Comparison of ENCODE assay signal across 8 mouse cellular contexts in the genomic region with DNA sequence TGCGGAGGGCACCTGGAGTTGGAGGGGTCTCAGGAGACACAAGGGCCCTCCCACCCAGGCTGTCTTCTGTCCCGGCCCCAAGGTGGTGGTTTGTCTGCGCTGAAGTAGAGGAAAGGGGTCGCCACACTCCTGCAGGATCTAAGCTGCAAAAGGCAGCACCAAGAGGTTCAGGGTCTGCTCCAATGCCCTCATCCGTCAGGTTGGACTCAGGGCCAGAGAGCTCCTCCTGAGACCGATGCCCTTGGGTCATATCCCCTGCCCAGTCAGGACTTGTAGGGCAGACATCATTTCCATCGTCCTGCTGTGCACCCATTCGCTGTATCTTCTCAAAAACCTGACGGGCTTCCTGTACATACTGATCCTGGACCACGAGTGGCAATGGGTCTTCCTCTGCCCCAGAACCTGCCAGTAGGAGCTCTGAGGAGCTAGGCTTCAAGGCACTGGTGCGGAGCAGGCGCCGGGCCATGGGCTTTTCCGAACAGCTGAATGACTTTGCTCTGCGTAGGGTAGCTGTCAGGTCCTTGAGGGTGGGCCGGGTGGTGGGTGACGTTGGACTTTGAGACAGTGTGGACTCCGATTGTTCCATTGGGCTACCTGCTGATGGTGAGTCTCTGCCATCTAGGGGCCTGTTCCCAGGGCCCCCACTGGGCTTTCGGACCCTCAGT. TPM values are rescaled to one million over a fixed set of nuclear protein-coding genes. Genes with fewer than 3 reads are reported as not detected.
DNase-seq lines count a peak whose midpoint lies in the region; ATAC-seq and TF ChIP-seq lines count a peak whose summit lies in the region.

No protein-coding gene starts in this region.

- H3K27ac ChIP-seq in kidney, adult 2 months (ENCODE audit: insufficient read depth, low read depth, low read length): peak overlapping the region; percentile 3; the same call in 1 of the 2 replicates
- no peak overlapping the region for H3K27ac ChIP-seq in embryonic facial prominence, embryonic 14.5 days (replicated peaks; ENCODE audit: low read depth, low read length)
- no peak overlapping the region for H3K27ac ChIP-seq in intestine, embryonic 14.5 days (ENCODE audit: low read depth)
- H3K27ac ChIP-seq in midbrain, embryonic 16.5 days (ENCODE audit: low read length): no peak overlapping the region

- ATAC-seq in embryonic facial prominence, embryonic 14.5 days (ENCODE audit: low read depth): no peak
- ATAC-seq in intestine, embryonic 14.5 days (replicated peaks; ENCODE audit: low FRiP score, low TSS enrichment, low read depth): no peak
- no peak for ATAC-seq in midbrain, embryonic 16.5 days

- TF ChIP-seq CTCF in kidney, adult 2 months (conservative IDR thresholded peaks at IDR 0.05; ENCODE audit: insufficient read depth, insufficient read length, low read depth, low read length): no peak

- no peaks in the 10 kb centered on the region for H3K9me3 ChIP-seq in embryonic facial prominence, embryonic 14.5 days (ENCODE audit: control insufficient read depth, low read length)
- H3K9me3 ChIP-seq in intestine, embryonic 14.5 days (ENCODE audit: control insufficient read depth, low read length): no peaks in the 10 kb centered on the region
- no peaks in the 10 kb centered on the region for H3K9me3 ChIP-seq in midbrain, embryonic 16.5 days (replicated peaks; ENCODE audit: control insufficient read depth, low read length, poor library complexity, severe bottlenecking)

- H3K9ac ChIP-seq in embryonic facial prominence, embryonic 14.5 days (ENCODE audit: low read depth, low read length): peak overlapping the region; percentile 92
- peak overlapping the region; percentile 92 for H3K9ac ChIP-seq in intestine, embryonic 14.5 days (ENCODE audit: low read length)
- no peak overlapping the region for H3K9ac ChIP-seq in midbrain, embryonic 16.5 days (ENCODE audit: low read depth, low read length)

- H3K36me3 ChIP-seq in kidney, adult 2 months (ENCODE audit: control insufficient read depth, insufficient read depth, low read length): no peaks in the 10 kb centered on the region
- peaks cover 7% of the 10 kb centered on the region; the same call in 1 of the 2 replicates for H3K36me3 ChIP-seq in embryonic facial prominence, embryonic 14.5 days (ENCODE audit: control insufficient read depth, insufficient read depth, low read length)
- peaks cover 21% of the 10 kb centered on the region; the same call in 1 of the 2 replicates for H3K36me3 ChIP-seq in intestine, embryonic 14.5 days (ENCODE audit: control insufficient read depth, insufficient read depth, low read length)
- no peaks in the 10 kb centered on the region for H3K36me3 ChIP-seq in midbrain, embryonic 16.5 days (ENCODE audit: control insufficient read depth, insufficient read depth, low read length)

- peak overlapping the region; percentile 92 for H3K4me2 ChIP-seq in embryonic facial prominence, embryonic 14.5 days (ENCODE audit: low read depth, low read length)
- H3K4me2 ChIP-seq in intestine, embryonic 14.5 days (ENCODE audit: low read length): peak overlapping the region; percentile 94
- peak overlapping the region; percentile 16 for H3K4me2 ChIP-seq in midbrain, embryonic 16.5 days (ENCODE audit: low read length)

- H3K27me3 ChIP-seq in kidney, adult 2 months (replicated peaks; ENCODE audit: control insufficient read depth, insufficient read depth, low read length): no peaks in the 10 kb centered on the region
- no peaks in the 10 kb centered on the region for H3K27me3 ChIP-seq in embryonic facial prominence, embryonic 14.5 days (replicated peaks; ENCODE audit: control insufficient read depth, insufficient read depth, low read length)
- no peaks in the 10 kb centered on the region for H3K27me3 ChIP-seq in intestine, embryonic 14.5 days (replicated peaks; ENCODE audit: control insufficient read depth, insufficient read depth, low read length)
- H3K27me3 ChIP-seq in midbrain, embryonic 16.5 days (ENCODE audit: control insufficient read depth, insufficient read depth, low read depth, low read length): peaks cover 18% of the 10 kb centered on the region

- DNase-seq in kidney, adult 2 months: peak; percentile 31
- no peak for DNase-seq in kidney, postnatal 36 days
- DNase-seq in embryonic facial prominence, embryonic 14.5 days (ENCODE audit: low spot score): no peak
- no peak for DNase-seq in intestine, embryonic 14.5 days (ENCODE audit: low spot score)
- no peak for DNase-seq in yolk sac, embryonic 10.5 days (ENCODE audit: low spot score)
- no peak for DNase-seq in retina, embryonic 14.5 days (ENCODE audit: low spot score)
- DNase-seq in frontal cortex, adult 2 months (ENCODE audit: extremely low spot score in 1 of 2, low spot score in 1 of 2): no peak

- H3K4me3 ChIP-seq in kidney, adult 2 months (ENCODE audit: insufficient read depth, low read depth, low read length): peak overlapping the region; percentile 47
- H3K4me3 ChIP-seq in embryonic facial prominence, embryonic 14.5 days (ENCODE audit: low read depth, low read length): peak overlapping the region; percentile 67
- H3K4me3 ChIP-seq in intestine, embryonic 14.5 days (ENCODE audit: low read depth, low read length): peak overlapping the region; percentile 81
- H3K4me3 ChIP-seq in midbrain, embryonic 16.5 days (ENCODE audit: low read depth, low read length): no peak overlapping the region

- H3K4me1 ChIP-seq in kidney, adult 2 months (ENCODE audit: control insufficient read depth, insufficient read depth, low read length): peaks cover 16% of the 10 kb centered on the region
- H3K4me1 ChIP-seq in embryonic facial prominence, embryonic 14.5 days (ENCODE audit: control insufficient read depth, insufficient read depth, low read length): peaks cover 59% of the 10 kb centered on the region
- H3K4me1 ChIP-seq in intestine, embryonic 14.5 days (replicated peaks; ENCODE audit: control insufficient read depth, insufficient read depth, low read length): peaks cover 62% of the 10 kb centered on the region
- H3K4me1 ChIP-seq in midbrain, embryonic 16.5 days (ENCODE audit: control insufficient read depth, insufficient read depth, low read length): peaks cover 3% of the 10 kb centered on the region

- 48% methylated on average over 19 of the region's 19 CpGs for WGBS in kidney, adult 2 months
- WGBS in embryonic facial prominence, embryonic 14.5 days: 66% methylated on average over 19 of the region's 19 CpGs
- 64% methylated on average over 19 of the region's 19 CpGs for WGBS in intestine, embryonic 14.5 days
- 86% methylated on average over 19 of the region's 19 CpGs for WGBS in midbrain, embryonic 16.5 days

- TF ChIP-seq POLR2A in kidney, adult 2 months (IDR thresholded peaks at IDR 0.05; ENCODE audit: low read depth, low read length): no peak

RNA-seq across cellular contexts. Expression of gene Arhgef17, which starts 2.1 kb away (rescaled TPM):
- polyA plus RNA-seq in kidney, adult 2 months (2012; rRNA removed): 25.4 and 29.3 TPM in 2 replicates
- 16.3 and 16.8 TPM in 2 replicates for polyA plus RNA-seq in embryonic facial prominence, embryonic 14.5 days (2014; fragmentation: Nextera tagmentation; extraction: Ambion mirVana)
- polyA plus RNA-seq in intestine, embryonic 14.5 days (2014; fragmentation: Nextera tagmentation; extraction: Ambion mirVana): 12.9 and 14.2 TPM in 2 replicates
- polyA plus RNA-seq in midbrain, embryonic 16.5 days (2015; fragmentation: Nextera tagmentation; extraction: Ambion mirVana): 13.8 and 17.6 TPM in 2 replicates
- polyA plus RNA-seq in frontal cortex, adult 2 months (2012; rRNA removed): 74.9 and 86.0 TPM in 2 replicates

RNA-seq across cellular contexts. Expression of gene P2ry6, which starts 44.7 kb away (rescaled TPM):
- 7.6 and 9.6 TPM in 2 replicates for polyA plus RNA-seq in kidney, adult 2 months (2012; rRNA removed)
- 6.9 and 7.3 TPM in 2 replicates for polyA plus RNA-seq in embryonic facial prominence, embryonic 14.5 days (2014; fragmentation: Nextera tagmentation; extraction: Ambion mirVana)
- polyA plus RNA-seq in intestine, embryonic 14.5 days (2014; fragmentation: Nextera tagmentation; extraction: Ambion mirVana): 11.1 and 11.9 TPM in 2 replicates
- 2.8 and 3.0 TPM in 2 replicates for polyA plus RNA-seq in midbrain, embryonic 16.5 days (2015; fragmentation: Nextera tagmentation; extraction: Ambion mirVana)
- polyA plus RNA-seq in frontal cortex, adult 2 months (2012; rRNA removed): 3.4 and 4.1 TPM in 2 replicates

Comparison
In these comparisons a context has a peak if more than half of its experiments do, and no peak if none do; other contexts are left out.
1. H3K4me2 ChIP-seq: peak in every context shown above with its lines; median percentile 94 in intestine, embryonic 14.5 days; 92 in embryonic facial prominence, embryonic 14.5 days; 16 in midbrain, embryonic 16.5 days.